Mouse (Mus musculus) adrenal gland, adult 2 months (tissue): ENCODE data around the gene Zbtb25. TPM values are rescaled to one million over a fixed set of nuclear protein-coding genes. Genes with fewer than 3 reads are reported as not detected.

Experiments used
- DNase-seq: peaks from one replicate; pipeline ENCODE4 v3.0.0; 2021
- polyA plus RNA-seq: library from polyadenylated mRNA; depleted of rRNA; stranded (reverse); fragments of >200 nt; gene quantifications from 2 replicates; pipeline ENCODE4 v1.2.3, GENCODE M21; 2012
- total RNA-seq, 2 experiments: library from RNA; stranded (reverse); gene quantifications; 2 replicates each; pipeline ENCODE4 v1.2.3; 2021

Zbtb25 gene
- total and polyA plus RNA-seq, 3 experiments = 4.9 to 9.4 (median 6.9) TPM

GRCm38 (mm10) chr12:76336111-76336965 is 33.1 kb downstream of the Zbtb25 start:
- no peak for DNase-seq

- DNase-seq = no peak
These were observed 33.8 kb downstream of the Zbtb25 start for GRCm38 (mm10) chr12:76335641-76336040.

- no peak for DNase-seq
These were observed 35.7 kb downstream of the Zbtb25 start for GRCm38 (mm10) chr12:76333688-76334087.

- DNase-seq = no peak
These were observed 40.6 kb downstream of the Zbtb25 start for GRCm38 (mm10) chr12:76328567-76329354.

- no peak for DNase-seq
These were observed 42.8 kb downstream of the Zbtb25 start for GRCm38 (mm10) chr12:76326437-76327220.

GRCm38 (mm10) chr12:76324679-76325431 is 44.5 kb downstream of the Zbtb25 start, which contains the start of gene Akap5:
Akap5 (plus strand) TSS chr12:76324891.
- peak; percentile 73 for DNase-seq

GRCm38 (mm10) chr12:76318282-76319212 is 50.9 kb downstream of the Zbtb25 start:
- DNase-seq = no peak

- no peak for DNase-seq
These were observed 57.5 kb downstream of the Zbtb25 start for GRCm38 (mm10) chr12:76311951-76312350.

- DNase-seq = no peak
These were observed 58.2 kb downstream of the Zbtb25 start for GRCm38 (mm10) chr12:76311227-76311626.

GRCm38 (mm10) chr12:76310633-76311032 is 58.8 kb downstream of the Zbtb25 start:
- DNase-seq = no peak

GRCm38 (mm10) chr12:76310007-76310406 is 59.4 kb downstream of the Zbtb25 start:
- no peak for DNase-seq

GRCm38 (mm10) chr12:76308436-76308835 is 61.0 kb downstream of the Zbtb25 start:
- DNase-seq = no peak

GRCm38 (mm10) chr12:76307964-76308363 is 61.4 kb downstream of the Zbtb25 start:
- no peak for DNase-seq

GRCm38 (mm10) chr12:76306852-76307561 is 62.4 kb downstream of the Zbtb25 start:
- DNase-seq = no peak

GRCm38 (mm10) chr12:76305107-76305506 is 64.3 kb downstream of the Zbtb25 start:
- DNase-seq = no peak

- DNase-seq = no peak
These were observed 65.2 kb downstream of the Zbtb25 start for GRCm38 (mm10) chr12:76304199-76304598.

GRCm38 (mm10) chr12:76303474-76303873 is 65.9 kb downstream of the Zbtb25 start:
- DNase-seq = no peak

GRCm38 (mm10) chr12:76300367-76300766 is 69.0 kb downstream of the Zbtb25 start:
- DNase-seq = no peak

- DNase-seq = no peak
These were observed 70.0 kb downstream of the Zbtb25 start for GRCm38 (mm10) chr12:76299361-76299906.
